Comparison of ENCODE assay signal across 10 mouse cellular contexts in the genomic region with DNA sequence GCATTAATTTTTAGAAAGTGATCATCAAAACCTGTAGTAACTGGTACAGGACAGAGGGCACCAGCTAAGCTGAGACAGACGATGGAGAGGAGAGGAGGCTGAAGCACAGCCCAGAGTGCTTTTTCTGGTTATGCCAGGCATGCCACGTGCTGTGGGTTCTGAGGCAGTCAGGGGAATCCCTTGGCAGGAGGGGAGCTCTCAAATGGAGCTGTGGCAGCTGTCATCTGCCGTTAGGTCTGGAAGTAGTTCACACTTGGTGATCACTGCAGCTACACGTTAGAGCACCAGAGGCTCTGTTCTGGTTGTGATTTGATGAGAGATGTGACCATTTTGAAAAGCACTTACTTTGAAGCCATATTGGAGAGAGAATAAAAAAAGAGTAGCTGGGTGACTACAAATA. TPM values are rescaled to one million over a fixed set of nuclear protein-coding genes. Genes with fewer than 3 reads are reported as not detected.
A peak's percentile ranks its signal among the peaks of the same experiment; 100 is the strongest.
DNase-seq lines count a peak whose midpoint lies in the region; ATAC-seq and TF ChIP-seq lines count a peak whose summit lies in the region.
"Had no signal": no experiment of that assay in that cellular context is flagged by ENCODE, and none has a peak within 500 bp of the region (broad histone marks: within the 10 kb centered on the region; RNA-seq: fewer than 3 reads in every experiment).

No protein-coding gene starts in this region.

- peak; percentile 55; the same call in 1 of the 2 replicates for ATAC-seq in hindbrain, embryonic 14.5 days (ENCODE audit: low FRiP score)
- no peak for ATAC-seq in hindbrain, embryonic 12.5 days (ENCODE audit: low FRiP score)
- no peak for ATAC-seq in erythroid progenitor cell, adult 5-6 weeks (replicated peaks; ENCODE audit: low FRiP score, poor library complexity, severe bottlenecking)

- no peaks in the 10 kb centered on the region for H3K27me3 ChIP-seq in cerebellum, adult 2 months (ENCODE audit: control insufficient read depth, insufficient read depth, low read length)
- H3K27me3 ChIP-seq in hindbrain, embryonic 14.5 days (ENCODE audit: control insufficient read depth, insufficient read depth, low read length) = no peaks in the 10 kb centered on the region
- no peaks in the 10 kb centered on the region for H3K27me3 ChIP-seq in hindbrain, embryonic 12.5 days
- H3K27me3 ChIP-seq: lung, embryonic 15.5 days; stomach, embryonic 15.5 days had no signal

- peak; percentile 13 to 34 for DNase-seq in cerebellum, adult 2 months
- DNase-seq in cerebellum, adult 9-10 months = no peak
- DNase-seq in hindbrain, embryonic 14.5 days (ENCODE audit: low spot score) = no peak
- peak; percentile 43 for DNase-seq in gastrocnemius, postnatal 14 days
- DNase-seq in layer of hippocampus, postnatal 36 days = peak; percentile 45 to 46
- no peak for DNase-seq in kidney, adult 8-10 months

- no peak overlapping the region for H3K4me3 ChIP-seq in cerebellum, adult 2 months (replicated peaks; ENCODE audit: insufficient read depth, low read depth, low read length)
- H3K4me3 ChIP-seq in hindbrain, embryonic 14.5 days (replicated peaks; ENCODE audit: low read length) = no peak overlapping the region
- no peak overlapping the region for H3K4me3 ChIP-seq in hindbrain, embryonic 12.5 days
- H3K4me3 ChIP-seq: lung, embryonic 15.5 days; stomach, embryonic 15.5 days had no signal

- no peaks in the 10 kb centered on the region for H3K36me3 ChIP-seq in hindbrain, embryonic 14.5 days (replicated peaks; ENCODE audit: control insufficient read depth, insufficient read depth)
- no peaks in the 10 kb centered on the region for H3K36me3 ChIP-seq in hindbrain, embryonic 12.5 days
- H3K36me3 ChIP-seq: lung, embryonic 15.5 days; stomach, embryonic 15.5 days had no signal

- intact Hi-C loops in gastrocnemius, postnatal 14 days (cut with DNase I; ENCODE audit: low total_unique reads) = no loop called here

- no peak overlapping the region for H3K9ac ChIP-seq in hindbrain, embryonic 14.5 days
- no peak overlapping the region for H3K9ac ChIP-seq in hindbrain, embryonic 12.5 days
- H3K9ac ChIP-seq: lung, embryonic 15.5 days; stomach, embryonic 15.5 days had no signal

- H3K27ac ChIP-seq in cerebellum, adult 2 months (ENCODE audit: insufficient read depth, low read length) = no peak overlapping the region
- no peak overlapping the region for H3K27ac ChIP-seq in hindbrain, embryonic 14.5 days
- H3K27ac ChIP-seq in hindbrain, embryonic 12.5 days = no peak overlapping the region
- H3K27ac ChIP-seq: lung, embryonic 15.5 days; stomach, embryonic 15.5 days had no signal

- H3K4me1 ChIP-seq in cerebellum, adult 2 months (ENCODE audit: control insufficient read depth, insufficient read depth, low read length) = no peaks in the 10 kb centered on the region
- H3K4me1 ChIP-seq in hindbrain, embryonic 14.5 days (replicated peaks; ENCODE audit: control insufficient read depth, insufficient read depth, low read length) = no peaks in the 10 kb centered on the region
- no peaks in the 10 kb centered on the region for H3K4me1 ChIP-seq in hindbrain, embryonic 12.5 days
- H3K4me1 ChIP-seq: lung, embryonic 15.5 days; stomach, embryonic 15.5 days had no signal

- no peaks in the 10 kb centered on the region for H3K9me3 ChIP-seq in hindbrain, embryonic 14.5 days (ENCODE audit: control insufficient read depth, low read length)
- H3K9me3 ChIP-seq in hindbrain, embryonic 12.5 days (replicated peaks) = no peaks in the 10 kb centered on the region
- H3K9me3 ChIP-seq: lung, embryonic 15.5 days; stomach, embryonic 15.5 days had no signal

- no peak for TF ChIP-seq CTCF in cerebellum, adult 2 months (IDR thresholded peaks at IDR 0.05; ENCODE audit: borderline replicate concordance, insufficient read depth, low read depth, low read length)

- no peak overlapping the region for H3K4me2 ChIP-seq in hindbrain, embryonic 14.5 days (replicated peaks)
- H3K4me2 ChIP-seq in hindbrain, embryonic 12.5 days (replicated peaks) = no peak overlapping the region
- H3K4me2 ChIP-seq: lung, embryonic 15.5 days; stomach, embryonic 15.5 days had no signal

- TF ChIP-seq POLR2A in cerebellum, adult 2 months (IDR thresholded peaks at IDR 0.05; ENCODE audit: borderline replicate concordance, insufficient read depth, low read length) = no peak

- 9% methylated on average over 4 of the region's 4 CpGs for WGBS in cerebellum, adult 2 months
- WGBS in hindbrain, embryonic 14.5 days = 53% methylated on average over 4 of the region's 4 CpGs
- 69% methylated on average over 4 of the region's 4 CpGs for WGBS in hindbrain, embryonic 12.5 days

RNA-seq across cellular contexts. Expression of a gene that starts 31.2 kb away (rescaled TPM):
- polyA plus RNA-seq in cerebellum, adult 2 months (2012; rRNA removed) = 3.8 and 4.6 TPM in 2 replicates
- 0.86 and 1.0 TPM in 2 replicates for polyA plus RNA-seq in hindbrain, embryonic 14.5 days (2014; fragmentation: Nextera tagmentation; extraction: Ambion mirVana)
- 1.5 and 1.6 TPM in 2 replicates for polyA plus RNA-seq in hindbrain, embryonic 12.5 days (2016; fragmentation: Nextera tagmentation; extraction: Ambion mirVana)
- total RNA-seq in gastrocnemius, postnatal 14 days (2021) = 1 to 10 TPM; 4.8 to 5.2 TPM
- 1 to 10 TPM; 2.7 to 3.4 TPM for total RNA-seq in layer of hippocampus, postnatal 36 days (2021)
- 3.6 TPM in 1 of 2 replicates, not detected in the other for total RNA-seq in erythroid progenitor cell, adult 5-6 weeks (2015; ENCODE audit: low replicate concordance)
- total RNA-seq in erythroid progenitor cell, adult 5-6 weeks (2017; ENCODE audit: low replicate concordance) = 0.90 TPM in 1 of 2 replicates, not detected in the other

Comparison
In these comparisons a context has a peak if more than half of its experiments do, and no peak if none do; other contexts are left out.
1. DNase-seq: peak in cerebellum, adult 2 months (2 of 2), gastrocnemius, postnatal 14 days (single experiment) and layer of hippocampus, postnatal 36 days (2 of 2); none in cerebellum, adult 9-10 months (single experiment), hindbrain, embryonic 14.5 days (single experiment) and kidney, adult 8-10 months (0 of 2).